Mouse (Mus musculus): Measurements from ENCODE around the gene Vmn2r19. TPM values are rescaled to one million over a fixed set of nuclear protein-coding genes. Genes with fewer than 3 reads are reported as not detected.
"Not testable (repeated sequence)": the region's sequence is repeated elsewhere in the genome, so short reads cannot be mapped to it uniquely, and the experiment has no call there.

Gene Vmn2r19
- polyA plus RNA-seq, 1 experiment from 2014 or later, result not detected

- WGBS, result 96% methylated on average over 1 of the region's 1 CpGs
- Histone ChIP-seq H3K4me2 (no peak overlapping the region), H3K27me3 (no peaks in the 10 kb centered on the region), H3K4me1 (no peaks in the 10 kb centered on the region), H3K27ac (no peak overlapping the region), H3K36me3 (no peaks in the 10 kb centered on the region), H3K9ac (no peak overlapping the region), H3K4me3 (no peak overlapping the region), H3K9me3 (no peaks in the 10 kb centered on the region)
- peak; percentile 39; the same call in 1 of the 2 replicates for ATAC-seq (ENCODE audit: borderline replicate concordance, extremely low read depth, low FRiP score, low TSS enrichment)
These were observed 15.3 kb upstream of the Vmn2r19 start for GRCm38 (mm10) chr6:123292751-123293400.

DNA sequence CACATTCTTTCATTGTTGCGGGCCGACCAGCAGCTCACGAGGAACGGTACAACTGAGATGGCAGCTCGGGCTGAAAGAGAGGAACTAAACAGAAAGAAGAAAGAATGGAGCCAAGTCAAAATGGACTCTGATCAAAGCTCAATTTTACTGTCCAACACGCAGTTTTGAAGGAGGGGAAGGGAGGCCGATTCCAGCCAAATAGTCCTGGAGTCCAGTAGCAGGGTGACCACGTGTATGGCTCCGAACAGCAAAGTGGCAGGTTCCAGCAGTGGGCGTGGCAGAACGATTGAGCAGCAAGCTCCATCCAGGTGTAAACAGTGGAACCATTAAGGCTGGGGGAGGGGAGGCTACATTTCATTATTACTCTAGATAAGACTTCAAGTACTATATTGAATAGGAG lies 14.6 kb upstream of the Vmn2r19 start:
- H3K36me3 ChIP-seq; H3K4me3 ChIP-seq; H3K27ac ChIP-seq; H3K9ac ChIP-seq; H3K9me3 ChIP-seq; H3K27me3 ChIP-seq; H3K4me2 ChIP-seq; ATAC-seq (ENCODE audit: borderline replicate concordance, extremely low read depth, low FRiP score, low TSS enrichment); H3K4me1 ChIP-seq: not testable (repeated sequence)
- 83% methylated on average over 11 of the region's 11 CpGs for WGBS

DNA sequence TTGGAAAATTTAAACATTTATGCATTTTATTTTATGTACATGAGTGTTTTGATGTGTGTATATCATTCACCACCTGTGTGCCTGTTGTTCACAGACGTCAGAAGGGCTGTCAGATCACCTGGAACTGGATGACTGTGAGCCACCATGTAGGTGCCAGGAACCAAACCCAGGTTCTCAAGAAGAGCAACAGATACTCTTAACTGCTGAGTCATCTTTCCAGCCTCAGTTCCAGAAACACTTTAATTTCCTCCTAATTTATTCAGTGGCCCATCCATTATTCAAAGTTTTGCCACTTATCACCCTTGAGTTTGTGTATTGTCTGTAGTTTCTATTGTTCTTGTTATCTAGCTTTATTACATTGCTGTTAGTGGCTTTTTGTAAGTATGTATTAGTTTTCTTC lies 11.4 kb upstream of the Vmn2r19 start:
- no peak overlapping the region for H3K9ac ChIP-seq
- H3K4me3 ChIP-seq, result no peak overlapping the region
- no peak for ATAC-seq (ENCODE audit: borderline replicate concordance, extremely low read depth, low FRiP score, low TSS enrichment)
- no peak overlapping the region for H3K27ac ChIP-seq
- H3K36me3 ChIP-seq, result no peaks in the 10 kb centered on the region
- no peak overlapping the region for H3K4me2 ChIP-seq
- no peaks in the 10 kb centered on the region for H3K4me1 ChIP-seq
- 44% methylated on average over 1 of the region's 1 CpGs for WGBS
- H3K27me3 ChIP-seq, result no peaks in the 10 kb centered on the region
- H3K9me3 ChIP-seq, result no peaks in the 10 kb centered on the region

DNA sequence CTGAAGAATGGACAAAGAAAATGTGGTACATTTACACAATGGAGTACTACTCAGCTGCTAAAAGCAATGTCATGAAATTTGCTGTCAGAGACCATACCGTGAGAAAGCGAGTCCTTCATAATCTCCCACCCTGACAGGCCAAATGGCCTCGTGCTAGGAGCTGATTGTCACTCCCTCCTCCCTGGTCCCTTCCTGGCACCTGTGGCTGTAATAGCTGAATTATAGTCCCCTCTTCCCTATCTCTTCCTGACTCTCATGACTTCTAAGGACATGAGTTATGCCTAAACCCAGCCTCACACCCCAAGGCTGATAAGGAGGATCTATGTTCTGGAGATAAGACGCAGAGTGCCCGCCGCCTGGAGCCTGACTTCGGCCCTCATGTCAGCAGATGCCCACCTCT lies 1.8 kb upstream of the Vmn2r19 start:
- H3K4me2 ChIP-seq; H3K27ac ChIP-seq; H3K4me1 ChIP-seq; H3K9me3 ChIP-seq; H3K27me3 ChIP-seq; H3K9ac ChIP-seq; ATAC-seq (ENCODE audit: borderline replicate concordance, extremely low read depth, low FRiP score, low TSS enrichment); H3K4me3 ChIP-seq; H3K36me3 ChIP-seq: not testable (repeated sequence)
- 79% methylated on average over 7 of the region's 7 CpGs for WGBS

DNA sequence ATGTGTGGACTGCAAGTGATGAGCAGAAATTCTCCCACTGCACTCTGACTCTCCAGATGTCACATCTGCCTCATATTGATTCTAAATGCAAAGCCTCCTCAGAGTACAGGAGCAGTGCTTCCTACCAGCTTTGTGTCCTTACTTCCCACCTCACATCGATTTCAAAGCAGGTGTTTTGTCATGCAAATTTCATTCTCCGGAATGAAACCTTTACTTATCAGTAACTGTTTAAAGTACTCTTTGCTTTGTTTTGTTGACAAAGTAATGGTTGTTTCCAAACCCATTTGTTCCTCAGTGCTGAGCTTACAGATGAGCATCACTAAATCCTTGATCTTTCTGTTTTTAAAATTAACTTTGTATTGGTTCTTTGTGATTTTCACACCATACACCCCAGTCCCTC lies 24.4 kb downstream of the Vmn2r19 start:
- H3K9ac ChIP-seq, result no peak overlapping the region
- H3K4me1 ChIP-seq, result no peaks in the 10 kb centered on the region
- no peak overlapping the region for H3K4me3 ChIP-seq
- WGBS, result 34% methylated on average over 2 of the region's 2 CpGs
- H3K9me3 ChIP-seq, result no peaks in the 10 kb centered on the region
- H3K36me3 ChIP-seq, result no peaks in the 10 kb centered on the region
- no peak overlapping the region for H3K4me2 ChIP-seq
- no peak overlapping the region for H3K27ac ChIP-seq
- H3K27me3 ChIP-seq, result no peaks in the 10 kb centered on the region
- no peak for ATAC-seq (ENCODE audit: borderline replicate concordance, extremely low read depth, low FRiP score, low TSS enrichment)

- H3K36me3 ChIP-seq, result no peaks in the 10 kb centered on the region
- H3K27ac ChIP-seq, result no peak overlapping the region
- no peak overlapping the region for H3K4me3 ChIP-seq
- no peak overlapping the region for H3K4me2 ChIP-seq
- ATAC-seq (ENCODE audit: borderline replicate concordance, extremely low read depth, low FRiP score, low TSS enrichment), result no peak
- H3K27me3 ChIP-seq, result no peaks in the 10 kb centered on the region
- no peaks in the 10 kb centered on the region for H3K9me3 ChIP-seq
- H3K4me1 ChIP-seq, result no peaks in the 10 kb centered on the region
- H3K9ac ChIP-seq, result no peak overlapping the region
These were observed 32.0 kb downstream of the Vmn2r19 start for GRCm38 (mm10) chr6:123340093-123340492.

- H3K27me3 ChIP-seq, result no peaks in the 10 kb centered on the region
- no peak overlapping the region for H3K4me2 ChIP-seq
- WGBS, result 79% methylated on average over 1 of the region's 1 CpGs
- H3K9ac ChIP-seq, result no peak overlapping the region
- H3K27ac ChIP-seq, result no peak overlapping the region
- ATAC-seq (ENCODE audit: borderline replicate concordance, extremely low read depth, low FRiP score, low TSS enrichment), result no peak
- H3K36me3 ChIP-seq, result no peaks in the 10 kb centered on the region
- H3K4me1 ChIP-seq, result no peaks in the 10 kb centered on the region
- no peak overlapping the region for H3K4me3 ChIP-seq
- H3K9me3 ChIP-seq, result no peaks in the 10 kb centered on the region
These were observed 38.0 kb downstream of the Vmn2r19 start for GRCm38 (mm10) chr6:123346141-123346540.

Other genes starting within 250 kb of the Vmn2r19 start
- 3.0 and 3.5 TPM in 2 replicates for gene Clec4a2, start 201.9 kb upstream of the Vmn2r19 start, polyA plus RNA-seq (2015; fragmentation: Nextera tagmentation; extraction: Ambion mirVana)
- not detected in 2 replicates for gene Clec4b2, start 135.4 kb upstream of the Vmn2r19 start, polyA plus RNA-seq (2015; fragmentation: Nextera tagmentation; extraction: Ambion mirVana)
- gene Clec4n, start 78.5 kb upstream of the Vmn2r19 start, polyA plus RNA-seq (2015; fragmentation: Nextera tagmentation; extraction: Ambion mirVana), result 3.0 and 4.2 TPM in 2 replicates
- gene Clec4d, start 46.2 kb upstream of the Vmn2r19 start, polyA plus RNA-seq (2015; fragmentation: Nextera tagmentation; extraction: Ambion mirVana), result 0.15 TPM in 1 of 2 replicates, not detected in the other
- gene Clec4e, start 18.5 kb upstream of the Vmn2r19 start, polyA plus RNA-seq (2015; fragmentation: Nextera tagmentation; extraction: Ambion mirVana), result 0.09 and 0.34 TPM in 2 replicates
- not detected in 2 replicates for gene Vmn2r20, start 109.8 kb downstream of the Vmn2r19 start, polyA plus RNA-seq (2015; fragmentation: Nextera tagmentation; extraction: Ambion mirVana)
- not detected in 2 replicates for gene Vmn2r21, start 225.1 kb downstream of the Vmn2r19 start, polyA plus RNA-seq (2015; fragmentation: Nextera tagmentation; extraction: Ambion mirVana)